Mouse (Mus musculus): Measurements from ENCODE around the gene Rnf149. TPM values are rescaled to one million over a fixed set of nuclear protein-coding genes. Genes with fewer than 3 reads are reported as not detected.
A peak's percentile ranks its signal among the peaks of the same experiment; 100 is the strongest.

The Rnf149 gene
- polyA plus RNA-seq, 3 experiments from 2014 or later: 11.9 to 37.0 (median 29.9) TPM

DNA sequence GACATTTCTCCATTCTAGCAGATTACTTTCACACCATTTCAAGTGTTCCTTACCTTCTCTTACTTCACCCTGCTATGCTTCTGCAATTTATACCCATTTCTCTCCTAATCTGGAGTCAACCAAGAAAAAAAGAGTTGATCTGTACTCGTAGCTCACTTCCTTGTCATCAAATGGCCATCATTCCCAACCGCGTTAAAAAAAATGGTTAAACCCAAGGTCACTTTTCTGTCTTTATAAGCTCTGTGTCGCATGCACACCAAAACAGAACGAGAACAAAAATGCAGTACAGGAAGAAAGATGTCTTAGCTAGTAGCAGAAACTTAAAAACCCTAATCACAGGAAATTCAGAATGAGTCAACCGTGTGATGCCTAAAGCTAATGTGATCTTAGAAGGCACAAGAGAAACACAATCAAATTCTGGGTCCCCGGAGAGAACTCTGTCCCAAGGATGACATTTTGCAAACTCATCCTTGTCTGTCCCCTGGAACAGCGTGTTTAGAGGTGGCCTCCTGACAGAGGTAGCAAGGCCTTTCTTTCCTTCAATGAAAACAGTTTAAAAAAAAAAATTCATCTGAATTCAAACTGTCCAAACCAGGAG, 1.3 kb downstream of the Rnf149 start:
- peak; percentile 25 for ATAC-seq

DNA sequence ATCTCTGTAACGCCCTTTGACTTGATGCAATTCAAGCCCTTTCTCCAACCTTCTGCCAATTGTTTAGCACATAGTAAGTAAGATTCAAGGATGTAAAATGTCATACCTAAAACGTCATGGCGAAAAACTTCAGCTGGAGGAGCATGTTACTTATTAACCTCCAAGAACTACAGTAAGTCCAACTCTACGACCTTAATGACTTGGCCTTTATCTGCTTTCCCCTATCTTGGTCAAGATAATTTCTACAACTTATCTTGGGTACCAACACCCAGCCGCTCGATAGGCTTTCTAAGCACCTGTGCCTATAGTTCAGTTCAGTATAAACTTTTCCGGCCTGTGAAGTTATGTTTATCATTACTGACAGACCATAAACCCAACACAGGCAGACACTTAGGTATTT, 3.3 kb downstream of the Rnf149 start:
- ATAC-seq: no peak

DNA sequence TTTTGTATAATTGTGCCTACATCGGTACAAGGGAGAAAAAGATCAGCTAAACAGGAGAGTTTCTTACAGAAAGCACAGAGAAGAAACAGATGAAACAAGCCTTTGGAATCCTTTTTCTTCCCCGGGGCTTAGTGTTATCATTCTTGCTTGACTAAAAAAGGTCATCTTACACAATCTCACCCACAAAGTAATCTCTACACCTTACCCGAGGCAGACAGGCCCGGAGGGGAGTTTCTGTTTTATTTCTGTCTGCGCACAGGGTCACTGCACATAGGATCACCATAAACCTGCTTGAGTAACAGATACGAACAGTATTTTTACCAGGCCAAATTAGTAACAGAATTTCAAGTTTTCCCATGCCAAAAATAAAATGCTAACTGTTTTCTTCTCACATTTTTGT, 5.6 kb downstream of the Rnf149 start:
- ATAC-seq: peak; percentile 30

- ATAC-seq: no peak
Observed at GRCm38 (mm10) chr1:39568079-39568478, 9.1 kb downstream of the Rnf149 start.

GRCm38 (mm10) chr1:39564603-39565002, 12.6 kb downstream of the Rnf149 start:
- ATAC-seq: no peak

- ATAC-seq: no peak
Observed at GRCm38 (mm10) chr1:39563161-39563560, 14.0 kb downstream of the Rnf149 start.

- ATAC-seq: no peak
Observed at GRCm38 (mm10) chr1:39561920-39562319, 15.3 kb downstream of the Rnf149 start.

DNA sequence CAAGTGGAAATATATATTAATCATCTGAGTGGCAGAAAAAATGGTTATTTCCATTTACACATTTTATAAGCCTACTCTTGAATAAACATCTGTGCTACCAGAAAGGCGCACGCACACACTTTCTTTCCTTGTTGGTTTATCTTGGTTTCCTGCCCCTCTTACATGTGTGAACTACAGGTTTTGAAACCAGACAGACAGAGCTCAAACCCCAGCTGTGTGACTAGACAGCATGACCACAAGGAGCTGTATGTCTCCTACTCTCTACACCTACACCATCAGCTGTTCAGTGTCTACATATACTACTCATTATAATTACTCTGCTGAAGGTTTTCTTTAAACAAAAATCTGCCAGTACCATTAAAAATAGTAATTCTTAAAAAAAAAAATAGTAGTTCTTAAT, 18.2 kb downstream of the Rnf149 start:
- ATAC-seq: peak; percentile 74

- peak; percentile 41 for ATAC-seq
Observed at GRCm38 (mm10) chr1:39555556-39556415, 21.4 kb downstream of the Rnf149 start.

GRCm38 (mm10) chr1:39549831-39550230, 27.4 kb downstream of the Rnf149 start:
- no peak for ATAC-seq

DNA sequence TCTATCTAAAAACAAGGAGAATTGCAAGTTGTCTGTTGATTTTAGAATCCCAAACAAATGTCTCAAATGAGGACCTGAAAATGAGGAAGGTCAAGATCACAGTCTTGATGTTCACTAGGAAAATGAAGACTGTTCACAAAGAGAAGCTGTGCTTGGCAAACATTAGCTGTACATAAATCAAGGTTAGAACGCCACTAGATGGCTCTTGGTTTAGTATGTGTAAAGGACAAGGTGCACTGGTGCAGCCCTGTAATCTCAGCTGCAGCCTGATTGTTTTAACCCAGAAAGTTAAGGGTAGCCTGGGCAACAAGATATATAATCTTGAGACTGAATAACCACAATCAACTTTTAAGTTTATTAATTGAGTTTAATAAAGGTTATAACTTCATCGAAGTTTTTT, 30.0 kb downstream of the Rnf149 start:
- no peak for ATAC-seq

GRCm38 (mm10) chr1:39546160-39546866, 30.9 kb downstream of the Rnf149 start:
- no peak for ATAC-seq

- ATAC-seq: no peak
Observed at GRCm38 (mm10) chr1:39545589-39545988, 31.6 kb downstream of the Rnf149 start.

- no peak for ATAC-seq
Observed at GRCm38 (mm10) chr1:39540592-39540991, 36.6 kb downstream of the Rnf149 start.

DNA sequence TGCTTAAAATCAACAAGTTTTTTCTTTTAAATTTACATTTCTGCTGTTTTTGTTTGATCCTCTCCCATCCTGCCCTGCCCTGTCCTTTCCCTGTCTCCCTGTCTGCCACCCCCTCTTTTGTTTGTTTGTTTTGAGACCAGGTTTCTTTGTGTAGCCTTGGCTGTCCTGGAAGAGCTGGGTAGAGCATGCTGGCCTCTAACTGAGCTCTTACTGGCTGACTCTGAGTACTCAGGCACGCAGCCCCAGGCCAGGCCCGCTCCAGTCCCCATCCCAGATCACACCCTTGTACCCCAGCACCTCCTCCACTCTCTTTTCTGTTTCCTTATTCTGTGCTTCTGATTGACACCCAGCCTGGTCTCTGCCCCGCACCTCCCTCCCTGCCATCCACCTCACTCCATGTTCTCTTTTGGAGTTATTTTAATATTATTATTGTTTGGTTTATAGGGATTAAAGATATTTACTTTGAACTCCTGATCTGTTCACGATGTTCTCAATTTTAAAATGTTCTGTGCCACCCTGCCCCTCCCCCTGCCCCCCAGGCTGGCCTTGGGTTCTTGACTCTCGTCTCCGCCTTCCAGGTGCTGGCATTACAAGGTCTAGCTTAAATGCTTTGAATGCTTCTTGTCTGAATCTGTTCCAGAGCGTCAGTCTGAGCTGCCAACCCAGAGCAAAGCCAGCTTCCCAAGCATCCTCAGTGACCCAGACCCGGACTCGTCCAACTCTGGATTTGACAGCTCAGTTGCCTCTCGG, 39.4 kb downstream of the Rnf149 start:
- no peak for ATAC-seq

- ATAC-seq: no peak
Observed at GRCm38 (mm10) chr1:39536701-39537100, 40.5 kb downstream of the Rnf149 start.

DNA sequence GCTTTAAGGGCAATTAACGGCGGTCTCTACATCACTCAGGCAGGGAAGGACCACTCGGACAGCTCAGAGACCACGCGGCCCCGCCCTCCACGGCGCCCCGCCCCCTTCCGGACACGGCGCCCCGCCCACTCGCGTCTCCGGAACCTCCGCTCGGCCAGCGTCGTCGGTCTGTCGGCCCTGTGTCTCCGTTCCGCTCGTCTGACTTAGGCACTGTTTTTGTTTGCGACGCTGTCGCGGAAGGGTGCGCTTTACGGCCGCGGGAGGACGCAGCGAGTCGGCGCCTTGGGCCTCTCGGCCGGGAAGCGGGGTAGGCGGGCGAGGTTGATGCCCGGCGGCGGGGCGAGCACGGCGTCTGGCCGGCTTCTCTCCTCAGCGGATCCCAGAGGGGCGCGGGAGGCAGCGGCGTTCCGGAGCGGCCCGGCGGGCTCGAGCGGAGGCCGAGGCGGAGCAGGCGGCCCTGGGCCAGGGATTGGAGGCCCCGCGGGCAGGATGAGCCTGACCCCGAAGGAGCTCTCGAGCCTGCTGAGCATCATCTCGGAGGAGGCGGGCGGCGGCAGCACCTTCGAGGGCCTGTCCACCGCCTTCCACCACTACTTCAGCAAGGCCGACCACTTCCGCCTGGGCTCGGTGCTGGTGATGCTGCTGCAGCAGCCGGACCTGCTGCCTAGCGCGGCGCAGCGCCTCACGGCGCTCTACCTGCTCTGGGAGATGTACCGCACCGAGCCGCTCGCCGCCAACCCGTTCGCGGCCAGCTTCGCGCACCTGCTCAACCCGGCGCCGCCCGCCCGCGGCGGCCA, 41.5 kb downstream of the Rnf149 start:
- peak; percentile 78 for ATAC-seq

GRCm38 (mm10) chr1:39534831-39535230, 42.4 kb downstream of the Rnf149 start, which contains the start of gene Cnot11:
TSS of gene Cnot11 (plus strand) at chr1:39534992.
- ATAC-seq: no peak

DNA sequence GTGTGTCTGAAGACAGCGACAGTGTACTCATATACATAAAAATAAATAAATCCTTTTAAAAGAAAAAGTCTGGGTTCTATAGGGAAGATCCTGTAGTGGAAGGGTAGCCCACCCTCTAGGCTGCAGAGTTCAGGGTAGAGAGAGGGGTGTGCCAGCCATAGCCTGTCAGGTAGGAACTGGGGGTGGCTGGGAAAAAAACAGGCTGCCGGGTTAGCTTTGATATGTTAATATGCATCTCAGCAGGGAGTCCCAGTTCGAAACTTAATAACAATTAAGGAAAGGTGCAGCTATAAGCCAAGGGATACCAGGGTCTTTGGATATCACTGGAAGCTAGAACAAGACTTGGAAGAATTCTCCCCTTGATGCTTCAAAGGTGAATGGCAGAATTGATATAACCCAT, 43.3 kb downstream of the Rnf149 start:
- ATAC-seq: no peak

- ATAC-seq: no peak
Observed at GRCm38 (mm10) chr1:39531036-39531435, 46.2 kb downstream of the Rnf149 start.

GRCm38 (mm10) chr1:39530258-39530943, 46.8 kb downstream of the Rnf149 start:
- peak; percentile 73 for ATAC-seq
